Mouse (Mus musculus): ENCODE measurements around the gene Col5a1.

Col5a1 gene

DNA sequence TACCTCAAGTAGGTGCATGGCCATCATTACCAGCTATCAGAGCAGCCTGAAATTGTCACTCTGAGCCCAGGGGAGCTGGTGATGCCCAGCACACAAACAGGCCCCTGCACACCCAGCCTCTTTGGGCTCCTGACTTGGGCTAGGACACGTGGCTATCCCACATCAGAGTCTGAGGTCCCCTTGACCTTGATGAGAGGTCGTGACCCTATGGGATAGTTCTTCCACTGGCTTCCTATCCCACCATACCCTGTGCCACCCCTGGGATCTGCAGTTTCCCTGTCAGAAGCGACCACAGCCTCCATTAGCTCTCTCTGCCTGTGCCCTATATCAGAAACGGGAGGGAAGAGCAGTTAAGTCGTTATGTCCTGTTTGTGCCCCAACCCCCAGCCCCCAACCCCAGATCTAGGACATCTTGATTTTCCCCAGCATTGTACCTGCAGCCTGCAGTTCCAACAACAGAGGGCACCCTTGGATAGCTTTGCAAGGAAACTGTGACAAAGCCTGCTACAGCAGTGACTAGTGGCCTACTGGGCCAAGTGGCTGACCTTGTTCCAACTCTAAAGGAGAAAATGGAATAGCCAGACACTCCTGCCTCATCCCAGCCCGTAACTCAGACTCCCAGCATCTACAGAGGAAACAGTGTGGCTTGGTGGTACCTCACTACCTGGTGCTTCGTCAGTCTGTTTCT is 40.4 kb downstream of the Col5a1 start:
- no peak for TF ChIP-seq GATA4 (IDR thresholded peaks at IDR 0.05; ENCODE audit: insufficient replicate concordance, low read length)

DNA sequence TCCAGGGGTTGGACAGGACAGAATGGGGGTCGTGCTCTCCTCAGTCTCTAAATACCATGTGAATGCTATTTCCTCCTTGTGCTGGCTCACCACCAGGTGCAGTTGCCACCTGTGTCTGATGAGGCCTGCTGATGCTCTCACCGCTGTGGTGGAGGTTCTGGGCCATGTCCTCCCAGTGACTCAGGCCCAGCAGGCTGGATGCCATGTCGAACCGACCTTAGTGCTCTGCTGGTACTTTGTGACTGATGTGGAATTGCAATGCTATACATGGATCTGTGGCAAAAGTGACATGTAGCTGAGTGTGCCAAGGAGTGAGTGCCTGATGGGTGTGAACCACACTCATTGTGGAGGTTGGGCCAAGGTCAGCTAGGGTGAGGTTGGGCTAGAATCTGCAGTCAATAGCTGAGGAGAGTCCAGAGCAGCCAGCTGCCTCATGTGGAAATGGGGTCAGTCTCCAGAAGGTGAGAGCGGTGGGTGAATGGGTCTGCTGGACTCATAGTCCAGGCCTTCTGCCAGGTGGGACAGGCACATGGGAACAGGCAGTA is 44.3 kb downstream of the Col5a1 start:
- no peak for TF ChIP-seq GATA4 (IDR thresholded peaks at IDR 0.05; ENCODE audit: insufficient replicate concordance, low read length)

GRCm38 (mm10) chr2:27931130-27931529 is 44.9 kb downstream of the Col5a1 start:
- no peak for TF ChIP-seq GATA4 (IDR thresholded peaks at IDR 0.05; ENCODE audit: insufficient replicate concordance, low read length)

GRCm38 (mm10) chr2:27931971-27932370 is 45.7 kb downstream of the Col5a1 start:
- TF ChIP-seq GATA4 (IDR thresholded peaks at IDR 0.05; ENCODE audit: insufficient replicate concordance, low read length) = no peak

GRCm38 (mm10) chr2:27934269-27934668 is 48.0 kb downstream of the Col5a1 start:
- TF ChIP-seq GATA4 (IDR thresholded peaks at IDR 0.05; ENCODE audit: insufficient replicate concordance, low read length) = no peak

DNA sequence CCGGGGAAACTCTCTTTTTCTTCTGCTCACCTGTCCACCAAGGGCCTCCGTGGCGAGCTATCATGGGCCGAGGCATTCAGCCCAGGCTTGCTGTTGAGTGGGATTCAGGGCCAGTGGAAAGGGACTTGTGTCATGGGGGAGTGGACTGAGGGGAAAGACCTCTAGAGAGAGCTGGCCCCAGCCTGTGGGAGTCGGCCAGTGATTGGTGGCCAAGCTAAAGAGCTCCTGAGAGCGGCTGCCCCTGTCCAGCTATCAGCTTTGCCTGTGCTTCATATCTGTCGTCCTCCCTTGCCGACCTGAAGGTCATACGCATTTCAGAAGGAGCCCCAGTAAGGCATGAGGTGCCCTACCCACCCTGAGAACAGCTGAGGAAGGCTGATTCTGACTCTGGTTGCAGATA is 48.6 kb downstream of the Col5a1 start:
- no peak for TF ChIP-seq GATA4 (IDR thresholded peaks at IDR 0.05; ENCODE audit: insufficient replicate concordance, low read length)

GRCm38 (mm10) chr2:27935441-27935840 is 49.2 kb downstream of the Col5a1 start:
- TF ChIP-seq GATA4 (IDR thresholded peaks at IDR 0.05; ENCODE audit: insufficient replicate concordance, low read length) = no peak

DNA sequence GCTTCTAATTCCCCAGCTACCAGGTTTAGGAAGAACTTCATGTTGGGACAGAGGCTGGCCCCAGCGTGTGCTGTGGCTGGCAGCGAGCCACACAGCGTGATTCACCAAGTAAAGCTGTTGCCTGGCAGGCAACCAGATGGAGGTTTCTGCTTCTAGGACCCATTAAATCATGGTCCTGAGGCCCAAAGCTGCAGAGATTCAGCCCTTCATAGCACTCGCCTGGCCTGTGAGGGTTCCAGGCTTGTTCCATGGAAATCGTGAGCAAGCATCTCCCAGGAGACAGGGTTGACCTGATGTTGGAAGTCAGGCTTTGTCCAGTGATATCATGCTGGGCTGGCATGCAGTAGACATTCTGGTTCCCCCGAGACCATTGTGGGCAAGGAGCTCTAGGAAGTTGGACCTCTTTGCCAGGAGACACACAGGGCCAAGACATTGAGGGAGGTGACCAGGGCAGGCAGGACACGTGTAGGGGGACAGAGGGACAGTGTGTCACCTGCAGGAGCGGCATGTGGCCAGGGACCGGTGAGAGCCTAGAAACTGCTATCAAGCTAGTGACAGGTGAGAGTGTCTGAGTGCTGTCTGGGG is 50.5 kb downstream of the Col5a1 start:
- TF ChIP-seq GATA4 (IDR thresholded peaks at IDR 0.05; ENCODE audit: insufficient replicate concordance, low read length) = no peak

GRCm38 (mm10) chr2:27939433-27939832 is 53.2 kb downstream of the Col5a1 start:
- no peak for TF ChIP-seq GATA4 (IDR thresholded peaks at IDR 0.05; ENCODE audit: insufficient replicate concordance, low read length)

GRCm38 (mm10) chr2:27940144-27940543 is 53.9 kb downstream of the Col5a1 start:
- TF ChIP-seq GATA4 (IDR thresholded peaks at IDR 0.05; ENCODE audit: insufficient replicate concordance, low read length) = no peak

DNA sequence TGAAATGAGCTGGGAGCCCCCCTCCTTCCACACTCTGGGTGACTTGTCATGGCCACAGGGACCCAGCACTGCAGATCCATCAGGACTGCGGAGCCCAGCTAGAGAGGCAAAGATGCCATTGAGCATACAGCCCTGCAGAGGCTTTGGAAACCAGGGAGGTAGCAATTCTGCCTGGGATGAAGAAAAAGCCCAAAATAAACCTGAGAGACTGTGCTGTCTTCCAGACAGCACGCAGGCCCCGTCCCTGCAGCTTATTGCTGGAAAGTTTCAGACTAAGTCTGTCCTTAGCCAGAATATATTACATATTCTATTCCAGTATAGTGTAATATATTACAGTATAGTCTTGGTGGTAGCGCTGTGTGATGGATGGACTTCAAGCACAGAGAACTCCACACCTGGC is 61.0 kb downstream of the Col5a1 start:
- TF ChIP-seq GATA4 (IDR thresholded peaks at IDR 0.05; ENCODE audit: insufficient replicate concordance, low read length) = no peak

DNA sequence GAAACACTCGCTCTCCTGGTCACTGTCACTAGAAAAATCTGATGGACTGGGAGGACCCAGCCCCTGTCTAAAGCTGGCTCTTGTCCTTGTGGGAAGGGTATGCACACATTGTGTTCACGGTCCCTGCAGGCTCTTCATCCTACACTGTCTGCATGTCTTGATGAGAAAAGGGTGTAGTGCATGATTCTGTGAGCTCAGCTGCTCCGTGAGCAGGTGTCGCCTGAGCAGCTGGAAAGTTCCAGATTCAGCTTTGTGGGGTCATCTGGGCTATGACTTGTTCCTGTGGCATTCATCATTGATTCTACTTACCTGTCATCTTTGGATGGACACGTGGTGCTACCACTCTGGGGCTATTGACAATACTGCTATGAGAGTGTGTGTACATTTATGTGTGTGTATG is 61.7 kb downstream of the Col5a1 start:
- no peak for TF ChIP-seq GATA4 (IDR thresholded peaks at IDR 0.05; ENCODE audit: insufficient replicate concordance, low read length)

DNA sequence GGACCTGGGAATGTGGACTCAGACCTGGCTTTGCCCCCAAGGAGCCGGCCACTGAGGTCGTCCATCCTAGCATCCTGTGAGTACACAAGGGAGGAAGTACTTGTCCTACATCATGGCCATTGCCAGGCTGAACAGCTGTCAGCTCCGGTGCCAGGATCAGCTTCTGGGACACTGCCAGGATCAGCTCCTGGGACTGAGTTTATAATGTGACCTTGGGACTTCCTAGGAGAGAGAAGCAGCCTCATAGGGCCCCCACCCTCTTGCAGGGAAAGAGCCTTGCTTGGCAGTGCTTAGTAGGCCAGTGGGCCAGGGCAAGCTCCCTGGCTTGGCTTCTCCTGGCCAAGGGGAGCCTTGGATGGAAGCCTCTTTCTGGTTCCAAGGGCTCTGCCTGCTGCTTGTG is 67.6 kb downstream of the Col5a1 start:
- no peak for TF ChIP-seq GATA4 (IDR thresholded peaks at IDR 0.05; ENCODE audit: insufficient replicate concordance, low read length)

- no peak for TF ChIP-seq GATA4 (IDR thresholded peaks at IDR 0.05; ENCODE audit: insufficient replicate concordance, low read length)
These were observed 68.7 kb downstream of the Col5a1 start for GRCm38 (mm10) chr2:27954924-27955323.

GRCm38 (mm10) chr2:27956751-27957150 is 70.5 kb downstream of the Col5a1 start:
- TF ChIP-seq GATA4 (IDR thresholded peaks at IDR 0.05; ENCODE audit: insufficient replicate concordance, low read length) = no peak

- no peak for TF ChIP-seq GATA4 (IDR thresholded peaks at IDR 0.05; ENCODE audit: insufficient replicate concordance, low read length)
These were observed 71.0 kb downstream of the Col5a1 start for GRCm38 (mm10) chr2:27957184-27957583.

- TF ChIP-seq GATA4 (IDR thresholded peaks at IDR 0.05; ENCODE audit: insufficient replicate concordance, low read length) = no peak
These were observed 73.0 kb downstream of the Col5a1 start for GRCm38 (mm10) chr2:27959275-27959674.

Measured in liver, adult (tissue).